Mouse (Mus musculus) spleen, embryonic (tissue): ENCODE measurements around the gene Ank2.
"Not testable (repeated sequence)": the region's sequence is repeated elsewhere in the genome, so short reads cannot be mapped to it uniquely, and the experiment has no call there.

Source experiments
- CTCF ChIA-PET: fragments of 350-600 bp; sonication (Branson Sonifier 250); formaldehyde crosslinking; loops from one replicate; lab custom pipeline; 2022; lab: Charles Lee

Ank2 gene

GRCm38 (mm10) chr3:127416950-127417349 lies 82.2 kb downstream of the Ank2 start:
- CTCF ChIA-PET = no interaction called here

GRCm38 (mm10) chr3:127414438-127414837 lies 84.7 kb downstream of the Ank2 start:
- CTCF ChIA-PET = no interaction called here

- CTCF ChIA-PET = no interaction called here
Measured at GRCm38 (mm10) chr3:127408684-127409550, 90.2 kb downstream of the Ank2 start.

GRCm38 (mm10) chr3:127407868-127408574 lies 91.1 kb downstream of the Ank2 start:
- CTCF ChIA-PET = no interaction called here

GRCm38 (mm10) chr3:127406883-127407282 lies 92.3 kb downstream of the Ank2 start:
- CTCF ChIA-PET = no interaction called here

GRCm38 (mm10) chr3:127404371-127404770 lies 94.8 kb downstream of the Ank2 start:
- CTCF ChIA-PET = no interaction called here

GRCm38 (mm10) chr3:127400976-127401375 lies 98.2 kb downstream of the Ank2 start:
- CTCF ChIA-PET = no interaction called here

- CTCF ChIA-PET = not testable (repeated sequence)
Measured at GRCm38 (mm10) chr3:127400468-127400867, 98.7 kb downstream of the Ank2 start.

GRCm38 (mm10) chr3:127397774-127398173 lies 101.4 kb downstream of the Ank2 start:
- CTCF ChIA-PET = no interaction called here

- CTCF ChIA-PET = no interaction called here
Measured at GRCm38 (mm10) chr3:127395202-127395601, 103.9 kb downstream of the Ank2 start.

- CTCF ChIA-PET = no interaction called here
Measured at GRCm38 (mm10) chr3:127387016-127387517, 112.1 kb downstream of the Ank2 start.

GRCm38 (mm10) chr3:127383231-127383630 lies 115.9 kb downstream of the Ank2 start:
- CTCF ChIA-PET = no interaction called here

GRCm38 (mm10) chr3:127376901-127377460 lies 122.2 kb downstream of the Ank2 start:
- CTCF ChIA-PET = no interaction called here

- CTCF ChIA-PET = no interaction called here
Measured at GRCm38 (mm10) chr3:127375956-127376660, 123.0 kb downstream of the Ank2 start.

- CTCF ChIA-PET = no interaction called here
Measured at GRCm38 (mm10) chr3:127374190-127374710, 124.9 kb downstream of the Ank2 start.

GRCm38 (mm10) chr3:127371774-127372173 lies 127.4 kb downstream of the Ank2 start:
- CTCF ChIA-PET = no interaction called here

GRCm38 (mm10) chr3:127369529-127369928 lies 129.6 kb downstream of the Ank2 start:
- CTCF ChIA-PET = no interaction called here

- CTCF ChIA-PET = interaction anchor here (0.7 kb wide), 1 partner anchor 93 kb away, joined by 3 read pairs; no protein-coding TSS in a partner anchor
Measured at GRCm38 (mm10) chr3:127367450-127367849, 131.7 kb downstream of the Ank2 start.

- CTCF ChIA-PET = interaction anchor here (0.7 kb wide), 1 partner anchor 10 kb away, joined by 8 read pairs; no protein-coding TSS in a partner anchor
Measured at GRCm38 (mm10) chr3:127363512-127363911, 135.6 kb downstream of the Ank2 start.

- CTCF ChIA-PET = interaction anchor here (0.7 kb wide), 1 partner anchor 10 kb away, joined by 8 read pairs; no protein-coding TSS in a partner anchor
Measured at GRCm38 (mm10) chr3:127362611-127363393, 136.3 kb downstream of the Ank2 start.
